Mouse (Mus musculus): ENCODE results near the gene Sox6. TPM values are rescaled to one million over a fixed set of nuclear protein-coding genes. Genes with fewer than 3 reads are reported as not detected.

Sox6 gene
- total and polyA plus RNA-seq, 3 experiments: 11.8 to 33.4 (median 26.4) TPM

DNA sequence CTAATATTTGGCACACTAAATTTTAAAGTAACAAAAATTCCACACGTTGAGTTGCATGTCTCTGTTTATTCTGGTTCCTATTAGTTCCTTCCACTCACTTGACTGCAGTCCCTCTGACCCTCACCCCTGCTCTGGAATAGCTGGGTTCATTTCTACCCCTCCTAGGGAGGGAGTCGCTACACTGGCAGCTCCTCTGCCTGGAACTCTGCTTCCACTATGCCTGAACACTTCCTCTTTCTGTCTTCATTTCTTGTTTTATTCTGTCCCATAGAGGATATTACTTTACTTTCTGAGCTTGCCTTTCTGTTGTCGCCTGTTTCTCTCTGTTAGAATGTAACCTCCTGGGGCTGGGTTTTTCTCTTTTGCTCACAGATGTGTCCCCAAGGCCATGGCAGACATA lies 203.6 kb downstream of the Sox6 start:
- Histone ChIP-seq H3K4me1 (ENCODE audit: control insufficient read depth, insufficient read depth, low read length) (no peaks in the 10 kb centered on the region), H3K36me3 (ENCODE audit: control insufficient read depth, insufficient read depth, low read length) (no peaks in the 10 kb centered on the region), H3K27ac (no peak overlapping the region), H3K4me3 (no peak overlapping the region), H3K79me2 (replicated peaks; ENCODE audit: control insufficient read depth, insufficient read depth, low read length) (no peaks in the 10 kb centered on the region), H3K9ac (ENCODE audit: low read depth, low read length) (no peak overlapping the region), H3K27me3 (ENCODE audit: control insufficient read depth, insufficient read depth, low read length) (no peaks in the 10 kb centered on the region)
- WGBS: 80% methylated on average over 3 of the region's 3 CpGs
- no peak for DNase-seq
- TF ChIP-seq POLR2A (IDR thresholded peaks at IDR 0.05; ENCODE audit: insufficient read depth, low read depth, low read length) (no peak), EP300 (IDR thresholded peaks at IDR 0.05; ENCODE audit: insufficient read depth, low read depth, low read length) (no peak), CTCF (IDR thresholded peaks at IDR 0.05) (no peak)
- intact Hi-C loops (cut with DNase I): no loop called here

GRCm38 (mm10) chr7:115833701-115834100 lies 204.9 kb downstream of the Sox6 start:
- Histone ChIP-seq H3K79me2 (replicated peaks; ENCODE audit: control insufficient read depth, insufficient read depth, low read length) (no peaks in the 10 kb centered on the region), H3K27me3 (ENCODE audit: control insufficient read depth, insufficient read depth, low read length) (no peaks in the 10 kb centered on the region), H3K9ac (ENCODE audit: low read depth, low read length) (no peak overlapping the region), H3K27ac (no peak overlapping the region), H3K4me3 (no peak overlapping the region), H3K36me3 (ENCODE audit: control insufficient read depth, insufficient read depth, low read length) (no peaks in the 10 kb centered on the region), H3K4me1 (ENCODE audit: control insufficient read depth, insufficient read depth, low read length) (no peaks in the 10 kb centered on the region)
- no peak for DNase-seq
- 53% methylated on average over 3 of the region's 3 CpGs for WGBS
- intact Hi-C loops (cut with DNase I): no loop called here
- TF ChIP-seq CTCF (IDR thresholded peaks at IDR 0.05) (no peak), POLR2A (IDR thresholded peaks at IDR 0.05; ENCODE audit: insufficient read depth, low read depth, low read length) (no peak), EP300 (IDR thresholded peaks at IDR 0.05; ENCODE audit: insufficient read depth, low read depth, low read length) (no peak)

- no peak for TF ChIP-seq POLR2A (IDR thresholded peaks at IDR 0.05; ENCODE audit: insufficient read depth, low read depth, low read length)
- TF ChIP-seq CTCF (IDR thresholded peaks at IDR 0.05): no peak
- no peak for TF ChIP-seq EP300 (IDR thresholded peaks at IDR 0.05; ENCODE audit: insufficient read depth, low read depth, low read length)
- Histone ChIP-seq H3K9ac (ENCODE audit: low read depth, low read length) (no peak overlapping the region), H3K36me3 (ENCODE audit: control insufficient read depth, insufficient read depth, low read length) (no peaks in the 10 kb centered on the region), H3K27me3 (ENCODE audit: control insufficient read depth, insufficient read depth, low read length) (no peaks in the 10 kb centered on the region), H3K4me3 (no peak overlapping the region), H3K27ac (no peak overlapping the region), H3K79me2 (replicated peaks; ENCODE audit: control insufficient read depth, insufficient read depth, low read length) (no peaks in the 10 kb centered on the region), H3K4me1 (ENCODE audit: control insufficient read depth, insufficient read depth, low read length) (peaks cover 3% of the 10 kb centered on the region; the same call in 1 of the 2 replicates)
- intact Hi-C loops (cut with DNase I): no loop called here
- WGBS: 45% methylated on average over 11 of the region's 11 CpGs
- DNase-seq: peak in 1 of 2 experiments; percentile 15
Measured at GRCm38 (mm10) chr7:115830938-115831873, 207.4 kb downstream of the Sox6 start.

GRCm38 (mm10) chr7:115830366-115830765 lies 208.2 kb downstream of the Sox6 start:
- Histone ChIP-seq H3K79me2 (replicated peaks; ENCODE audit: control insufficient read depth, insufficient read depth, low read length) (no peaks in the 10 kb centered on the region), H3K27me3 (ENCODE audit: control insufficient read depth, insufficient read depth, low read length) (no peaks in the 10 kb centered on the region), H3K27ac (no peak overlapping the region), H3K4me3 (no peak overlapping the region), H3K9ac (ENCODE audit: low read depth, low read length) (no peak overlapping the region), H3K4me1 (ENCODE audit: control insufficient read depth, insufficient read depth, low read length) (peaks cover 3% of the 10 kb centered on the region; the same call in 1 of the 2 replicates), H3K36me3 (ENCODE audit: control insufficient read depth, insufficient read depth, low read length) (no peaks in the 10 kb centered on the region)
- intact Hi-C loops (cut with DNase I): no loop called here
- TF ChIP-seq POLR2A (IDR thresholded peaks at IDR 0.05; ENCODE audit: insufficient read depth, low read depth, low read length) (no peak), EP300 (IDR thresholded peaks at IDR 0.05; ENCODE audit: insufficient read depth, low read depth, low read length) (no peak), CTCF (IDR thresholded peaks at IDR 0.05) (no peak)
- DNase-seq: no peak
- 79% methylated on average over 10 of the region's 10 CpGs for WGBS

DNA sequence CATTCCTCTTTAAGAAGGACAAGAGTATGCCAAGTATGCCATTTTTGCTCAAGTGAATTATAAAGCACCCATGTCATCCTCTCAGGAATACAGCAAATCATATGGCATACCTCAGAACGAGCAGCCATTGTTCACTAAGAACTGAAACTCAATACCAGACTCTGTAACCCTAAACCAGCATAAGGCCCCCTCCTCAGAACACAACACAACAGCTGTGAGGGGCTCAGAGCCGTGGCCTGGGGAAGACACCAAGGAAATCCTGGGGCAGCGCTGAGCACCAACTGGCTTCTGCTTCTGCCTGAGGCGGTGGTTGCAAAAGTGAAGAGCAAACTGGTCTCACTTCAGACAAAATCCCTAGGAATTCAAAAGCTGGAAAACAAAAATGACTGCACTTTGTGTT lies 208.8 kb downstream of the Sox6 start:
- DNase-seq: no peak
- Histone ChIP-seq H3K4me3 (no peak overlapping the region), H3K36me3 (ENCODE audit: control insufficient read depth, insufficient read depth, low read length) (no peaks in the 10 kb centered on the region), H3K27me3 (ENCODE audit: control insufficient read depth, insufficient read depth, low read length) (no peaks in the 10 kb centered on the region), H3K79me2 (replicated peaks; ENCODE audit: control insufficient read depth, insufficient read depth, low read length) (no peaks in the 10 kb centered on the region), H3K27ac (no peak overlapping the region), H3K9ac (ENCODE audit: low read depth, low read length) (no peak overlapping the region), H3K4me1 (ENCODE audit: control insufficient read depth, insufficient read depth, low read length) (peaks cover 3% of the 10 kb centered on the region; the same call in 1 of the 2 replicates)
- WGBS: 76% methylated on average over 4 of the region's 4 CpGs
- intact Hi-C loops (cut with DNase I): loop anchor here (5.0 kb wide), 1 partner anchor 203 kb away; no protein-coding TSS in a partner anchor
- no peak for TF ChIP-seq CTCF (IDR thresholded peaks at IDR 0.05)
- TF ChIP-seq EP300 (IDR thresholded peaks at IDR 0.05; ENCODE audit: insufficient read depth, low read depth, low read length): no peak
- TF ChIP-seq POLR2A (IDR thresholded peaks at IDR 0.05; ENCODE audit: insufficient read depth, low read depth, low read length): no peak

- WGBS: 74% methylated on average over 4 of the region's 4 CpGs
- no peaks in the 10 kb centered on the region for H3K79me2 ChIP-seq (replicated peaks; ENCODE audit: control insufficient read depth, insufficient read depth, low read length)
- H3K36me3 ChIP-seq (ENCODE audit: control insufficient read depth, insufficient read depth, low read length): no peaks in the 10 kb centered on the region
- no peak for TF ChIP-seq POLR2A (IDR thresholded peaks at IDR 0.05; ENCODE audit: insufficient read depth, low read depth, low read length)
- no peak for TF ChIP-seq EP300 (IDR thresholded peaks at IDR 0.05; ENCODE audit: insufficient read depth, low read depth, low read length)
- TF ChIP-seq CTCF (IDR thresholded peaks at IDR 0.05): no peak
- H3K27ac ChIP-seq: no peak overlapping the region
- no peak overlapping the region for H3K4me3 ChIP-seq
- DNase-seq: no peak
- no peaks in the 10 kb centered on the region for H3K27me3 ChIP-seq (ENCODE audit: control insufficient read depth, insufficient read depth, low read length)
- peaks cover 3% of the 10 kb centered on the region; the same call in 1 of the 2 replicates for H3K4me1 ChIP-seq (ENCODE audit: control insufficient read depth, insufficient read depth, low read length)
- no peak overlapping the region for H3K9ac ChIP-seq (ENCODE audit: low read depth, low read length)
- intact Hi-C loops (cut with DNase I): loop anchor here (5.0 kb wide), 1 partner anchor 203 kb away; no protein-coding TSS in a partner anchor
Measured at GRCm38 (mm10) chr7:115829260-115829659, 209.3 kb downstream of the Sox6 start.
